Mouse (Mus musculus): ENCODE measurements around the gene Cacna2d3. TPM values are rescaled to one million over a fixed set of nuclear protein-coding genes. Genes with fewer than 3 reads are reported as not detected.
A peak's percentile ranks its signal among the peaks of the same experiment; 100 is the strongest.

The Cacna2d3 gene
- total RNA-seq, 2 experiments from 2014 or later = 117 to 127 TPM

- peak; percentile 53 to 62 for DNase-seq (ENCODE audit: low spot score in 2 of 2)
- intact Hi-C loops (cut with DNase I) = no loop called here
Measured at GRCm38 (mm10) chr14:29650591-29650990, 71.1 kb downstream of the Cacna2d3 start.

- intact Hi-C loops (cut with DNase I) = no loop called here
- no peak for DNase-seq (ENCODE audit: low spot score in 2 of 2)
Measured at GRCm38 (mm10) chr14:29648721-29649120, 72.9 kb downstream of the Cacna2d3 start.

GRCm38 (mm10) chr14:29645421-29645820, 76.2 kb downstream of the Cacna2d3 start:
- DNase-seq (ENCODE audit: low spot score in 2 of 2) = no peak
- intact Hi-C loops (cut with DNase I) = no loop called here

- DNase-seq (ENCODE audit: low spot score in 2 of 2) = no peak
- intact Hi-C loops (cut with DNase I) = no loop called here
Measured at GRCm38 (mm10) chr14:29643217-29643616, 78.4 kb downstream of the Cacna2d3 start.

GRCm38 (mm10) chr14:29639266-29639665, 82.4 kb downstream of the Cacna2d3 start:
- intact Hi-C loops (cut with DNase I) = no loop called here

GRCm38 (mm10) chr14:29628213-29628612, 93.5 kb downstream of the Cacna2d3 start:
- no peak for DNase-seq (ENCODE audit: low spot score in 2 of 2)
- intact Hi-C loops (cut with DNase I) = no loop called here

More at GRCm38 (mm10) chr14:29639266-29639665, 82.4 kb downstream of the Cacna2d3 start:
- no peak for DNase-seq (ENCODE audit: low spot score in 2 of 2)

- intact Hi-C loops (cut with DNase I) = no loop called here
- no peak for DNase-seq (ENCODE audit: low spot score in 2 of 2)
Measured at GRCm38 (mm10) chr14:29612436-29612835, 109.2 kb downstream of the Cacna2d3 start.

- no peak for DNase-seq (ENCODE audit: low spot score in 2 of 2)
- intact Hi-C loops (cut with DNase I) = no loop called here
Measured at GRCm38 (mm10) chr14:29608761-29609160, 112.9 kb downstream of the Cacna2d3 start.

- no peak for DNase-seq (ENCODE audit: low spot score in 2 of 2)
- intact Hi-C loops (cut with DNase I) = loop anchor here (10.0 kb wide), 1 partner anchor 65 kb away; no protein-coding TSS in a partner anchor
Measured at GRCm38 (mm10) chr14:29599428-29599827, 122.2 kb downstream of the Cacna2d3 start.

- DNase-seq (ENCODE audit: low spot score in 2 of 2) = no peak
- intact Hi-C loops (cut with DNase I) = loop anchor here (10.0 kb wide), 1 partner anchor 58 kb away; no protein-coding TSS in a partner anchor
Measured at GRCm38 (mm10) chr14:29592896-29593295, 128.8 kb downstream of the Cacna2d3 start.

GRCm38 (mm10) chr14:29589628-29590027, 132.0 kb downstream of the Cacna2d3 start:
- DNase-seq (ENCODE audit: low spot score in 2 of 2) = no peak
- intact Hi-C loops (cut with DNase I) = loop anchor here (10.0 kb wide), 1 partner anchor 55 kb away; no protein-coding TSS in a partner anchor

GRCm38 (mm10) chr14:29581961-29582360, 139.7 kb downstream of the Cacna2d3 start:
- intact Hi-C loops (cut with DNase I) = no loop called here
- DNase-seq (ENCODE audit: low spot score in 2 of 2) = no peak

- no peak for DNase-seq (ENCODE audit: low spot score in 2 of 2)
- intact Hi-C loops (cut with DNase I) = no loop called here
Measured at GRCm38 (mm10) chr14:29577786-29578185, 143.9 kb downstream of the Cacna2d3 start.

GRCm38 (mm10) chr14:29575551-29575950, 146.1 kb downstream of the Cacna2d3 start:
- DNase-seq (ENCODE audit: low spot score in 2 of 2) = peak in 1 of 2 experiments; percentile 10
- intact Hi-C loops (cut with DNase I) = no loop called here

- DNase-seq (ENCODE audit: low spot score in 2 of 2) = no peak
- intact Hi-C loops (cut with DNase I) = no loop called here
Measured at GRCm38 (mm10) chr14:29562704-29563103, 159.0 kb downstream of the Cacna2d3 start.

- intact Hi-C loops (cut with DNase I) = no loop called here
- DNase-seq (ENCODE audit: low spot score in 2 of 2) = no peak
Measured at GRCm38 (mm10) chr14:29561122-29561834, 160.4 kb downstream of the Cacna2d3 start.

GRCm38 (mm10) chr14:29558440-29558839, 163.2 kb downstream of the Cacna2d3 start:
- intact Hi-C loops (cut with DNase I) = no loop called here
- DNase-seq (ENCODE audit: low spot score in 2 of 2) = no peak

- intact Hi-C loops (cut with DNase I) = no loop called here
- no peak for DNase-seq (ENCODE audit: low spot score in 2 of 2)
Measured at GRCm38 (mm10) chr14:29556152-29556551, 165.5 kb downstream of the Cacna2d3 start.

- intact Hi-C loops (cut with DNase I) = no loop called here
- DNase-seq (ENCODE audit: low spot score in 2 of 2) = no peak
Measured at GRCm38 (mm10) chr14:29552471-29552870, 169.2 kb downstream of the Cacna2d3 start.

- intact Hi-C loops (cut with DNase I) = no loop called here
- DNase-seq (ENCODE audit: low spot score in 2 of 2) = no peak
Measured at GRCm38 (mm10) chr14:29548646-29549045, 173.0 kb downstream of the Cacna2d3 start.

GRCm38 (mm10) chr14:29530516-29530915, 191.1 kb downstream of the Cacna2d3 start:
- intact Hi-C loops (cut with DNase I) = loop anchor here (10.0 kb wide), 1 partner anchor 64 kb away; no protein-coding TSS in a partner anchor
- no peak for DNase-seq (ENCODE audit: low spot score in 2 of 2)
